Mouse (Mus musculus) layer of hippocampus, postnatal 25 days (tissue): ENCODE data around the gene Sdc4. TPM values are rescaled to one million over a fixed set of nuclear protein-coding genes. Genes with fewer than 3 reads are reported as not detected.

Source experiments
- DNase-seq, 2 experiments: peaks; one replicate each; pipeline ENCODE4 v3.0.0; 2022; ENCODE audit warnings: mixed read lengths in 2 of 2, low spot score in 1 of 2; ENCODE audit errors: extremely low spot score in 1 of 2
- total RNA-seq, 2 experiments: library from RNA; stranded (reverse); gene quantifications; 2 replicates each; pipeline ENCODE4 v1.2.3; 2021

Gene Sdc4
- total RNA-seq, 2 experiments from 2014 or later = 101 to 146 TPM

- DNase-seq = no peak
Observed at GRCm38 (mm10) chr2:164452000-164452676, 8.5 kb upstream of the Sdc4 start.

GRCm38 (mm10) chr2:164449341-164450042 lies 5.8 kb upstream of the Sdc4 start:
- DNase-seq = no peak

- no peak for DNase-seq
Observed at GRCm38 (mm10) chr2:164448921-164449320, 5.2 kb upstream of the Sdc4 start.

GRCm38 (mm10) chr2:164448140-164448539 lies 4.5 kb upstream of the Sdc4 start:
- DNase-seq = no peak

GRCm38 (mm10) chr2:164446086-164446469 lies 2.4 kb upstream of the Sdc4 start:
- DNase-seq = no peak

- no peak for DNase-seq
Observed at GRCm38 (mm10) chr2:164445399-164446085, 1.9 kb upstream of the Sdc4 start.

GRCm38 (mm10) chr2:164444701-164445100 lies 1.0 kb upstream of the Sdc4 start:
- no peak for DNase-seq

GRCm38 (mm10) chr2:164443051-164443437 lies 643 bp downstream of the Sdc4 start:
- peak; percentile 60 to 68 for DNase-seq

GRCm38 (mm10) chr2:164442315-164443050 lies 1.2 kb downstream of the Sdc4 start:
- no peak for DNase-seq

GRCm38 (mm10) chr2:164441731-164442130 lies 2.0 kb downstream of the Sdc4 start:
- no peak for DNase-seq

GRCm38 (mm10) chr2:164441155-164441554 lies 2.5 kb downstream of the Sdc4 start:
- DNase-seq = no peak

GRCm38 (mm10) chr2:164440314-164440713 lies 3.4 kb downstream of the Sdc4 start:
- DNase-seq = no peak

- DNase-seq = peak in 1 of 2 experiments; percentile 22
Observed at GRCm38 (mm10) chr2:164439001-164439421, 4.7 kb downstream of the Sdc4 start.

- no peak for DNase-seq
Observed at GRCm38 (mm10) chr2:164438257-164438656, 5.4 kb downstream of the Sdc4 start.

- no peak for DNase-seq
Observed at GRCm38 (mm10) chr2:164437710-164438109, 6.0 kb downstream of the Sdc4 start.

- DNase-seq = no peak
Observed at GRCm38 (mm10) chr2:164436961-164437360, 6.7 kb downstream of the Sdc4 start.

- DNase-seq = no peak
Observed at GRCm38 (mm10) chr2:164436215-164436913, 7.3 kb downstream of the Sdc4 start.

GRCm38 (mm10) chr2:164435216-164436090 lies 8.2 kb downstream of the Sdc4 start:
- DNase-seq = no peak

- no peak for DNase-seq
Observed at GRCm38 (mm10) chr2:164434681-164435080, 9.0 kb downstream of the Sdc4 start.
